Mouse (Mus musculus) spleen, adult 18-20 months (tissue): ENCODE results near the gene Usp7.
"Not testable (repeated sequence)": the region's sequence is repeated elsewhere in the genome, so short reads cannot be mapped to it uniquely, and the experiment has no call there.

Experiments used
- DNase-seq, 2 experiments: peaks; one replicate each; pipeline ENCODE4 v3.0.0; 2022; ENCODE audit warnings: mixed read lengths in 2 of 2

The Usp7 gene

DNA sequence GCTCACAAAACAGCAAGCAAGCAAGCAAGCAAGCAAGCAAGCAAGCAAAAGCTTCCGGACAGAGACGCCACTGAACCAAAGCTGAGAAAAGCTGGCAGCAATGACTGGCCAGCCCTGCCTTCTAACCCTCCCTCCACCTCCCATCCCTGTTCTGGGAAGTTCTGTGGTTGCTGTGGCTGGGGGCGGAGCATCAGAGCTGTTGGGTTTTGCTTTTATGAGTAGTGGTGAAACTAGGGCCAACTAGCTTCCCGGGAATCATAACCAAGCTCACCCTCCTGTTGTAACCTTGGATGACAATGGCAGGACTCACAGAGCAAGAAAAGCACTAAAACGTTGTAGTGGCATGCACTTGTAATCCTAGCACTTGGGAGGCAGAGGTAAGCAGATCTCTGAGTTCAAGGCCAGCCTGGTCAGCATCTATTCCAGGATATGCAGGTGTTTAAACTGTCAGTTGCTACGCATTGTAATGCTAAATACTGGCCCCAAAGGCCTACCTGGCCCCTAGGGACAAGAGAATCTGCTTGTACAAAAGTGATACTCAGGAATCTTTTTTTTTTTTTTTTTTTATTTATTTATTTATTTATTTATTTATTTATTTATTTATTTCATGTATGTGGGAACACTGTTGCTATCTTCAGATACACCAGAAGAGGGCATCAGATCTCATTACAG lies 43.8 kb downstream of the Usp7 start:
- no peak for DNase-seq

- DNase-seq, result no peak
These were observed 44.3 kb downstream of the Usp7 start for GRCm38 (mm10) chr16:8747772-8748171.

GRCm38 (mm10) chr16:8746509-8746908 lies 45.6 kb downstream of the Usp7 start:
- no peak for DNase-seq

DNA sequence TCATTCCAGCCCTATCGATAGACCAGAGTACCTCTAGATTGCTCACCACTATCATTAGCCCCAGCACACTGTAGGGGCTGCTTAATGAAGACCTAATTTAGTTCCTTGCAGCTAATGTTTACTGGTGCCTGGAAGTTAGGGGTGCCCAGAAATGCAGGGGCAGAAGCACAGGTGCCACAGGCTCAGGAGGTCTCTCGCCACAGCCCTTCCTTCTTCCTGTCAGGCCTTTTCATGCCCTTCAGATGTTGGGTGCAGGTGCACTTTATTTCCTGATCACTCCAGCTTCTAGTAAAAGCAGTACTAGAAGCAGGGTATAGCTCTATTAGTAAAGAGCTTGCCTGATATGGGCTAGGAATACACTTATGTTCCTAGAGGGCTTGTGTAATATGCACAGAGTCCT lies 46.4 kb downstream of the Usp7 start:
- DNase-seq, result no peak

GRCm38 (mm10) chr16:8743989-8744388 lies 48.1 kb downstream of the Usp7 start:
- no peak for DNase-seq

DNA sequence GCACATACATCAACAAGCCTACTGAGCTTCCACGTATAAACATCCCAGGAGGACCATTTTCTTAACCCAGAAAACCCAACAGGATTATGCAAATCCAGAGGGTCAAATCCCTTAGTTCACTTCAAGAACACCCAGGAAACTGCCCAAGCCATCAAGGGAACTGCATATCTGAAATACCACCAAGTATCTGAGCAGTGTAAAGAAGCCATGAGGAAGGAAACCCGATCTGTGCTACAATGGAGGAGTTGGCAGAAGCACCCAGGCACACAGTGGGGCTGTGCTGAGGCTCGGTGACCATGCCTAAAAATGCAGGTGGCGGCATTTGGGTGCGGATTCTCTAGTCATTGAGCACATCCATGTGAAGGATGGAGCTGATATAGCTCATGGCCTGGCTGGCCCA lies 50.4 kb downstream of the Usp7 start:
- no peak for DNase-seq

GRCm38 (mm10) chr16:8741110-8741509 lies 51.0 kb downstream of the Usp7 start:
- no peak for DNase-seq

GRCm38 (mm10) chr16:8738542-8739514 lies 53.3 kb downstream of the Usp7 start:
- DNase-seq, result peak; percentile 85 to 90

DNA sequence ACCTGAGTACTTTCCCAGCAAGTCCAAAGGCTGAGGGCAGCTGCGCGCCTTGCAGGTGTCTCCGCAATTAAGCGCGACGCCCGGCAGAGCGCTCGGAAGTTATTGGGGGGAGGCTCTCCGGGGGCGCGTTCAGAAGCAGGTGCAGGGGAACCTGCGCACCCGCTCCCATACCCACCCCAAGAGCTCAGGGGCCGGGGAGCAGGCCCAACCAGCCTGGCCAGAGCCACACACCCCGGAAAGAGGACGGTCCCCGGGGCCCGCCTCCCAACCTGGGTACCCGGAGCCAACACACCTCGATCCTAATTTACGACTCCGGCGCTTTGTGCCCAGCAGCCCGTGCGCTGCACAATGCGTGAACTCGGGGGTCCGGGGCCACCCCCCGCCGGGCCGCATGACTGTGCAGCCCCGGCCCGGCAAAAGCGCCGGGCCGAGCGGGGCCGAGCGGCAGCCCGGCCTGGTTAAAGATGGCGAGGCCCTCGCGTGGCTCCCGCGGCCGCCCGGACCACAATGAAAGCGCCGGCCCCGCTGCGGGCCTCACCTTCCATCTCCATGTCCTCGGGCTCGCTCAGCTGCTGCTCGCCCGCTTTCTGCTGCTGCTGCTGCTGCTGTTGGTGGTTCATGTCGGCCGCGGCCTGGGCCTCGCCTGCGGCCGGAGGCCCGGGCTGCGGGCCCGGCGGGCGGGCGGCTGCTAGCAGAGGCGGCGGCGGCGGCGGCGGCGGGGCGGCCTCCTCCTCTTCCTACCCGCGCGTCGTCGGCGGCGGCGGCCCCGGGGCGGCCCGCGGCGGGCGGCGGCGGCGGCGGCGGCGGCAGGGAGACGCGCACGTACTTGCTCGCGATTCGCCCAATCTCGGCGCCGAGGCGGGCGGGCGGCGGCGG lies 54.2 kb downstream of the Usp7 start:
- DNase-seq, result peak; percentile 41 to 50

- DNase-seq, result no peak
These were observed 54.8 kb downstream of the Usp7 start for GRCm38 (mm10) chr16:8737341-8737665.

GRCm38 (mm10) chr16:8736757-8737156 lies 55.4 kb downstream of the Usp7 start:
- no peak for DNase-seq

DNA sequence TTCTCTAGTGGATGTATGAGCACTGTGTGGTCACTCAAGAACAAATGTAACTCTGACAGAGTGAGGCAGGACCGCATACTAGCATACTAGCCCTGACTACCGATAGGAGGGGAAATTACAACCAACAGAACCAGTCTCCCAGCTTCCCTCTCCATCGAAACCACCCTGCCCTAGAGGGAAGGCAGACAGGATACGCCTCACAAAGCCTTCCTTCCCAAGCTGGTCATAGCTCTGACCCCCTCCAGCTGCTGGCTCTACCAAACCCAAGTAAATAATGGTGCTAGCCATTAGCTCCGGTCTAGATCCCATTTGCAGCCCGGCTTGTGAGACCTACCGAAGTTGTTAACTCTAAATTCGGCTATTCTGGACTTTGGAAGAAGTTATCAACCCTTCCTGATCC lies 56.1 kb downstream of the Usp7 start:
- no peak for DNase-seq

- DNase-seq, result no peak
These were observed 57.4 kb downstream of the Usp7 start for GRCm38 (mm10) chr16:8734693-8735092.

DNA sequence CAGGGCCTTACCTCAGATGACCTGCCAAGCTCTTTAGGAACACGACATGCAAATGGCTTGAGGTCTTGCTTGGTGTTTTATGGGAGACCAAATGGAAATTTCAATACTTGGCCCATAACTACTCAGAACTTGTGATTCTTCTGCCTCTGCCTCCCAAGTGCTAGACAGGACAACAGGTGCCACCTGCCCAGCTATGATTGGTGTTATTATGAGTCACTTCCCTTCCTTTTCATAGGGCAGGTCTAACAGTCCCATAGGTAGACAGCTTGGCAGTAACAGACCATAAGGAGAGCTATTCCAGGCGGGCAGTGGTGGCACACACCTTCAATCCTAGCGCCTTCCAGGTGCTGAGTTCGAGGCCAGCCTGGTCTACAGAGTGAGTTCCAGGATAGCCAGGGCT lies 58.5 kb downstream of the Usp7 start:
- DNase-seq, result no peak

DNA sequence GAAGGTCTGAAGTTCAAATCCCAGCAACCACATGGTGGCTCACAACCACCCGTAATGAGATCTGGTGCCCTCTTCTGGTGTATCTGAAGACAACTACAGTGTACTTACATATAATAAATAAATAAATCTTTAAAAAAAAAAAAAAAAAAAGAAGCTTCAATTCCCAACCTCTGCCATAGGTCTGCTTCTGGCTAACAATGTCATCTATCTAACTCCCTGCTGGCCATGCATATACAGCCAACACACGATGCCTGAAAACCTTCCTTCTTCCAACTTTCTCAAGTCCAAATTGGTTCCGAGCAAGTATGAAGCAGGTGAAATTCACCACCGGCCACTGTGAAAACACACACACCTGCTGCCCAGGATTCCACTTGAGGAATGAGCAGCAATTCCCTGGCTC lies 59.7 kb downstream of the Usp7 start:
- not testable (repeated sequence) for DNase-seq

GRCm38 (mm10) chr16:8731630-8732029 lies 60.5 kb downstream of the Usp7 start:
- no peak for DNase-seq

- DNase-seq, result no peak
These were observed 63.9 kb downstream of the Usp7 start for GRCm38 (mm10) chr16:8728111-8728748.

DNA sequence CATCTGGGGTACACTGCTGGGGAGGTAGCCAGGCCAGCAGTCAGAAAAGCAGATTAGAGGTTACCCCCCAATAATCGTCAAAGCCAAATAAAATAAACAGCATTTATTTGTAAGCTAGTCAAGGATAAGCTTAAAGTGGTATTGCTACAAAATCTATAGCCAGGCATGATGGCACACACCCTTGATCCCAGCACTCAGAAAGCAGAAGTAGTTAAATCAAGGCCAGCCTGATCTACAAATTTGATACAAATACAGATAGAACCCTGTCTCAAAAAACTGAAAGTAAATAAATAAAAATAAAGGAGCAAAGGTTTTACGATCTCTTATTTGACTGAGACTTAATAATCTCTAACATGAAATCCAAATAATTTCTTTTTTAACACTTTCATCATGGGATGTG lies 66.3 kb downstream of the Usp7 start:
- no peak for DNase-seq

GRCm38 (mm10) chr16:8724031-8724430 lies 68.1 kb downstream of the Usp7 start:
- DNase-seq, result no peak

- DNase-seq, result no peak
These were observed 71.7 kb downstream of the Usp7 start for GRCm38 (mm10) chr16:8720447-8720846.

DNA sequence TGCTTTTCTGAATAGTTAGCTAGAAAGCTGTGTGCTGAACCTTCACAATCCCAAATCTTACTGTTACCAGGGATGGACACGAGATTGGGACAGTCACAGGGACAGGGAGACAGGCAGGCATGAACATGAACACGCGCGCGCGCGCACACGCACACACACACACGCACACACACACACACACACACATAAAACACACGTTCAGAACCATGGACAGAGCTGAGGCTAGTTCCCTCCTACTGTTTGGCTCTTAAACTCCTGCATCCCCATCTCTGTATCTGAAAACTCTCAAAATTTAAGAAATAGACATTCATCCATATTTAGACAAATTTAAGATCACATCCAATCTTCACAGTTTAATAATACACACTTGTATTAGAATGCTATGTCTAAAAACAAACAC lies 74.4 kb downstream of the Usp7 start:
- no peak for DNase-seq

DNA sequence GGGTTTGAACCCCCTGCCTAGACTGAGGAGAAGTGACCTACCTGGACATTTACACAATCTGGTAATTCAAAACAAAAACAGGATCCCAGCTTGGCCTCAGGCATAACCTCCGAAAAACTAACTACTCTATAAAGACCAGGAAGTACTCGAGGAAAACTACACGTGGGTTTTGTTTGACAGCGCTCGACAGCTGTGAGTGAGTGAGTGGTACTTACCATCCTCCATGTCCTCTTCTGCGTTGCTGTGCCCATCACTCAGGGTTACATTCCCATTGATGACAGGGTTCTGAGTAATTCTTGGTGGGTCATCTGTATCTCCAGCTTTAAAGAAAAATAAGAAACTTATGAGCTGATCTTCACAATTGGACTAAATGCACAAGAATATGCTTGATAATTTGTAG lies 75.8 kb downstream of the Usp7 start:
- no peak for DNase-seq
